Mouse (Mus musculus) liver, adult 2 months (tissue): ENCODE data around the gene Nid2.

ENCODE experiments used
- CTCF ChIP-seq: fragments of 200-500 bp; IDR thresholded peaks from 2 replicates; pipeline ENCODE4 v1.5.1; 2011; ENCODE audit warnings: low read depth, low read length, control low read depth
- POLR2A ChIP-seq: fragments of 200-500 bp; IDR thresholded peaks from 2 replicates; pipeline ENCODE4 v1.6.1; 2011; ENCODE audit warnings: low read length, control low read depth; ENCODE audit not compliant: insufficient read depth; ENCODE audit errors: extremely low read depth

DNA sequence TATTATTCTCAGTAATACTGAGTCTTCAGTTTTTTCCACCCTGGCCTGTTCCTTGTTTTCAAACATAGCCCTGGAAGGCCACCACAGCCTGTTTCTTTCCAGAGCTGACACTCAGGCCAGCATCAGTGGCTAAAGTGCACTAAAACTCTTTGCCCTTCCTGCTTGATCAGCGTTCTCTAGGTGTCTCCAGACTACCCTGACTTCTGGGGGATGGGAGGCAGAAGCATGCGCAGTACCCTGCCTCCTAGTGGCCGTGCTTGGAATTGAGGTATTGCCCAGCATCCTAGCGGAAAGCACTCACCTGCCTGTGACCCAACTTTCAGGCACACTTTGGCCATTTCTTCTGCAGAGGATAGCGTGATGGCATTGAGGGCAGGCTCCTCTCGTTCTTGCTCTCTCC is 25.8 kb downstream of the Nid2 start:
- TF ChIP-seq POLR2A = no peak
- peak; percentile 86 for TF ChIP-seq CTCF
